Mouse (Mus musculus) MEL (cell line): ENCODE results near the gene Actl11. TPM values are rescaled to one million over a fixed set of nuclear protein-coding genes. Genes with fewer than 3 reads are reported as not detected.

ENCODE experiments used
- DNase-seq: peaks from one replicate; pipeline ENCODE4 v3.0.0; 2011; ENCODE audit warnings: low read depth, low spot score
- H3K27ac ChIP-seq: 2 replicates; pipeline ENCODE4 v1.5.1; 2012; ENCODE audit warnings: low read depth, mild to moderate bottlenecking, control low read depth, low read length, moderate library complexity; ENCODE audit not compliant: control insufficient read depth
- H3K27me3 ChIP-seq, 2 experiments: fragments of 150-350 bp in 1 of 2; sonication (generic) in 1 of 2; 2 replicates each; pipeline ENCODE4 v1.6.1; 2012; ENCODE audit warnings: low read length in 2 of 2, mild to moderate bottlenecking in 2 of 2, improper control_type of control experiment in 1 of 2, moderate library complexity in 1 of 2; ENCODE audit not compliant: insufficient read depth in 2 of 2, control insufficient read depth in 1 of 2
- H3K36me3 ChIP-seq, 2 experiments: 2 replicates each; pipeline ENCODE4 v1.6.1; 2012 to 2014; ENCODE audit warnings: low read length in 2 of 2, improper control_type of control experiment in 1 of 2, inconsistent platforms in 1 of 2, mild to moderate bottlenecking in 1 of 2; ENCODE audit not compliant: insufficient read depth in 2 of 2, control insufficient read depth in 1 of 2
- H3K4me1 ChIP-seq, 2 experiments: fragments of 150-350 bp in 1 of 2; sonication (generic) in 1 of 2; 2 replicates each; pipeline ENCODE4 v1.6.1; 2012; ENCODE audit warnings: low read length in 2 of 2, improper control_type of control experiment in 1 of 2, mild to moderate bottlenecking in 1 of 2; ENCODE audit not compliant: insufficient read depth in 2 of 2, control insufficient read depth in 1 of 2
- H3K4me3 ChIP-seq, 2 experiments: fragments of 150-350 bp in 1 of 2; sonication (generic) in 1 of 2; 2 replicates each; pipeline ENCODE4 v1.5.1; 2012; ENCODE audit warnings: low read depth in 2 of 2, low read length in 2 of 2, mild to moderate bottlenecking in 2 of 2, moderate library complexity in 2 of 2, control low read depth in 1 of 2, improper control_type of control experiment in 1 of 2; ENCODE audit not compliant: control insufficient read depth in 1 of 2, insufficient read depth in 1 of 2
- H3K79me2 ChIP-seq: 2 replicates; pipeline ENCODE4 v1.6.1; 2012; ENCODE audit warnings: mild to moderate bottlenecking, low read length, moderate library complexity; ENCODE audit not compliant: control insufficient read depth, poor library complexity, insufficient read depth
- H3K9ac ChIP-seq: 2 replicates; pipeline ENCODE4 v1.6.1; 2012; ENCODE audit warnings: low read depth, mild to moderate bottlenecking, control low read depth, low read length, moderate library complexity; ENCODE audit not compliant: control insufficient read depth, poor library complexity, severe bottlenecking
- H3K9me3 ChIP-seq: fragments of 150-350 bp; sonication (generic); replicated peaks from 2 replicates; pipeline ENCODE4 v1.6.1; 2012; ENCODE audit warnings: mild to moderate bottlenecking, low read length, improper control_type of control experiment, moderate library complexity; ENCODE audit not compliant: insufficient read depth
- BHLHE40 ChIP-seq: IDR thresholded peaks from 2 replicates; pipeline ENCODE4 v1.6.1; 2012; ENCODE audit warnings: low read depth, mild to moderate bottlenecking, inconsistent platforms, low read length, improper control_type of control experiment, borderline replicate concordance
- CHD1 ChIP-seq: IDR thresholded peaks from 2 replicates; pipeline ENCODE4 v1.6.1; 2012; ENCODE audit warnings: low read depth, mild to moderate bottlenecking, inconsistent platforms, low read length, improper control_type of control experiment
- CHD2 ChIP-seq: IDR thresholded peaks from 2 replicates; pipeline ENCODE4 v1.6.1; 2011; ENCODE audit warnings: low read length, improper control_type of control experiment
- ETS1 ChIP-seq: IDR thresholded peaks from 2 replicates; pipeline ENCODE4 v1.6.1; 2012; ENCODE audit warnings: low read depth, mild to moderate bottlenecking, inconsistent platforms, low read length, improper control_type of control experiment, moderate library complexity
- GABPA ChIP-seq: IDR thresholded peaks from 2 replicates; pipeline ENCODE4 v1.6.1; 2012; ENCODE audit warnings: low read depth, mild to moderate bottlenecking, inconsistent platforms, low read length, improper control_type of control experiment, moderate library complexity
- GATA1 ChIP-seq: IDR thresholded peaks from 2 replicates; pipeline ENCODE4 v1.6.1; 2011; ENCODE audit warnings: low read depth, low read length, improper control_type of control experiment
- HCFC1 ChIP-seq: IDR thresholded peaks from 2 replicates; pipeline ENCODE4 v1.6.1; 2012; ENCODE audit warnings: low read depth, mild to moderate bottlenecking, inconsistent platforms, low read length, improper control_type of control experiment, moderate library complexity
- JUND ChIP-seq: IDR thresholded peaks from 2 replicates; pipeline ENCODE4 v1.6.1; 2011; ENCODE audit warnings: low read depth, mild to moderate bottlenecking, improper control_type of control experiment, low read length
- MAFK ChIP-seq: IDR thresholded peaks from 2 replicates; pipeline ENCODE4 v1.6.1; 2011; ENCODE audit warnings: low read depth, mild to moderate bottlenecking, low read length, improper control_type of control experiment, borderline replicate concordance
- MAX ChIP-seq: IDR thresholded peaks from 2 replicates; pipeline ENCODE4 v1.6.1; 2011; ENCODE audit warnings: low read length, improper control_type of control experiment
- MAZ ChIP-seq: IDR thresholded peaks from 2 replicates; pipeline ENCODE4 v1.6.1; 2012; ENCODE audit warnings: low read depth, mild to moderate bottlenecking, inconsistent platforms, low read length, improper control_type of control experiment
- MEF2A ChIP-seq: IDR thresholded peaks from 2 replicates; pipeline ENCODE4 v1.6.1; 2014; ENCODE audit warnings: low read depth, mild to moderate bottlenecking, inconsistent platforms, low read length, improper control_type of control experiment; ENCODE audit not compliant: poor library complexity, insufficient replicate concordance, severe bottlenecking; ENCODE audit errors: extremely low read depth
- MYC ChIP-seq: IDR thresholded peaks from 2 replicates; pipeline ENCODE4 v1.6.1; 2011; ENCODE audit warnings: low read depth, mild to moderate bottlenecking, low read length, improper control_type of control experiment, moderate library complexity
- NRF1 ChIP-seq: IDR thresholded peaks from 2 replicates; pipeline ENCODE4 v1.6.1; 2014; ENCODE audit warnings: low read depth, mild to moderate bottlenecking, inconsistent platforms, low read length, improper control_type of control experiment, moderate library complexity; ENCODE audit not compliant: poor library complexity, insufficient read depth, severe bottlenecking
- RAD21 ChIP-seq: IDR thresholded peaks from 2 replicates; pipeline ENCODE4 v1.6.1; 2011; ENCODE audit warnings: mild to moderate bottlenecking, low read depth, low read length, improper control_type of control experiment
- RCOR1 ChIP-seq: IDR thresholded peaks from 2 replicates; pipeline ENCODE4 v1.6.1; 2012; ENCODE audit warnings: low read depth, mild to moderate bottlenecking, inconsistent platforms, low read length, improper control_type of control experiment
- SIN3A ChIP-seq: IDR thresholded peaks from 2 replicates; pipeline ENCODE4 v1.6.1; 2012; ENCODE audit warnings: low read length, improper control_type of control experiment, inconsistent platforms
- SMC3 ChIP-seq: IDR thresholded peaks from 2 replicates; pipeline ENCODE4 v1.6.1; 2011; ENCODE audit warnings: low read depth, low read length, improper control_type of control experiment
- TAL1 ChIP-seq: IDR thresholded peaks from 2 replicates; pipeline ENCODE4 v1.6.1; 2012; ENCODE audit warnings: mild to moderate bottlenecking, inconsistent platforms, low read length, moderate library complexity, mixed read lengths
- TBP ChIP-seq: IDR thresholded peaks from 2 replicates; pipeline ENCODE4 v1.8.0; 2011; ENCODE audit warnings: low read depth, low read length, improper control_type of control experiment
- UBTF ChIP-seq: IDR thresholded peaks from 2 replicates; pipeline ENCODE4 v1.6.1; 2012; ENCODE audit warnings: low read depth, mild to moderate bottlenecking, inconsistent platforms, low read length, improper control_type of control experiment, moderate library complexity, borderline replicate concordance; ENCODE audit not compliant: insufficient read depth
- USF1 ChIP-seq: IDR thresholded peaks from 2 replicates; pipeline ENCODE4 v1.6.1; 2014; ENCODE audit warnings: low read depth, mild to moderate bottlenecking, inconsistent platforms, low read length, improper control_type of control experiment, moderate library complexity
- USF2 ChIP-seq, 2 experiments: IDR thresholded peaks; 2 replicates each; pipeline ENCODE4 v1.6.1; 2011 to 2012; ENCODE audit warnings: improper control_type of control experiment in 2 of 2, low read length in 2 of 2, borderline replicate concordance in 1 of 2, inconsistent platforms in 1 of 2, low read depth in 1 of 2, mild to moderate bottlenecking in 1 of 2; ENCODE audit not compliant: insufficient read depth in 1 of 2
- ZKSCAN1 ChIP-seq: IDR thresholded peaks from 2 replicates; pipeline ENCODE4 v1.6.1; 2012; ENCODE audit warnings: low read depth, mild to moderate bottlenecking, inconsistent platforms, low read length, improper control_type of control experiment, moderate library complexity
- ZNF384 ChIP-seq: IDR thresholded peaks from 2 replicates; pipeline ENCODE4 v1.6.1; 2012; ENCODE audit warnings: low read depth, mild to moderate bottlenecking, inconsistent platforms, low read length, improper control_type of control experiment
- polyA plus RNA-seq, 2 experiments: library from polyadenylated mRNA; stranded (reverse) in 1 of 2; unstranded in 1 of 2; fragments of >175 nt in 1 of 2; fragments of >200 nt in 1 of 2; gene quantifications; 2 replicates each; pipeline versions ENCODE4 v1.2.1 to v1.2.4; 2012; ENCODE audit warnings: low replicate concordance in 2 of 2, low read depth in 1 of 2; ENCODE audit not compliant: insufficient read length in 2 of 2, insufficient read depth in 1 of 2, missing spikeins in 1 of 2
- total RNA-seq: library from RNA; depleted of rRNA; stranded (reverse); fragments of 300-350 nt; gene quantifications from 2 replicates; pipeline ENCODE4 v1.2.3, GENCODE M21; 2012; rRNA removed

Gene Actl11
- not detected in 2 replicates for total RNA-seq
- not detected for polyA plus RNA-seq

DNA sequence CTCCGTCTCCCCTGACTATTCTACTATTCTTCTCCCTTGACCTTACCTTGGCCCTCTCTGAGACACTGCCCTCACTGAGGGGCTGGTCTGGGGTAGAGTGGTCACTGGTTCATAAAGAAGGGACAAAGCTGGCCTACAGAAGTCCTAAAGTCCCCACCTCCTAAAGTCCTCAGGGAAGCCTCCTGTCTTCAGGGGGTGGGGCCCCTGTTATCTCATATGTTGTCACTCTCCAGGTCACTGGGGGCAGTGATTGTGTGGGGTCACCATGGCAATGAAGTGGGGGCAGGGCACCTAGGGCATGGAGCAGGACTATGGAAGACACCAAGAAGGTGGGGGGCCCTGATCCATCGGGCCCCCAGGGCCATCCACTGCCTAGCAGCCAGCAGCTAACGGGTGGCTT is at the start of gene Actl11:
Actl11 (plus strand) TSS at position 301 of the 400 bp plus-strand sequence.
- Histone ChIP-seq H3K9ac (peak within 1 kb of the TSS; percentile 29; the same call in 1 of the 2 replicates), H3K27ac (no peak within 1 kb of the TSS), H3K36me3 (peaks cover 0 to 2% of the 10 kb centered on the region in 2 experiments; a peak in 1 of 4 replicates), H3K4me1 (peaks cover 2 to 18% of the 10 kb centered on the region in 2 experiments)
- TF ChIP-seq ZNF384 = no peak
- TF ChIP-seq, all 39 proteins: peak for 0
- H3K27me3 ChIP-seq = no peaks in the 10 kb centered on the region
- no peaks in the 10 kb centered on the region for H3K9me3 ChIP-seq
- no peaks in the 10 kb centered on the region for H3K79me2 ChIP-seq
- DNase-seq = no peak
- H3K4me3 ChIP-seq = peak within 1 kb of the TSS; percentile 4 to 22; a peak in 3 of 4 replicates

DNA sequence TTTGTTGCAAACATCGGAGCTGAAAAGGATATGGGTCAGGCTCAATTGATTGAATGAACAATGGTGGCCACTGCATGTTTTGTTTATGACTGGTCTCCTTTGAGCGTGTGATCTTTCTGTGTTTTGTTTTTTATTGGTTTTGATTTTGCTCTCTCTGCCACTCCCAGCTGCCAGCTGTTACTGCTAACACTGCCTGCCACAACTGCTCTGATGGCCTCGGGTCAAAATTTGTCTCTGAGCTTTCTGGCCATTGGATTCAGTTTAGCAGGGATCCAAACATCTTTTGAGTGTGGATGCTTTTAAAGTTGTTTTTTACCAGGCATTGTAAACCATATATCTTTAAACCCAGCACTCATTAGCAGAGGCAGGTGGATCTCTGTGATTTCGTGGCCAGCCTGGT is 47.9 kb upstream of the Actl11 start:
- no peaks in the 10 kb centered on the region for H3K79me2 ChIP-seq
- H3K27ac ChIP-seq = no peak overlapping the region
- H3K27me3 ChIP-seq = peaks cover 8 to 20% of the 10 kb centered on the region in 2 experiments

DNA sequence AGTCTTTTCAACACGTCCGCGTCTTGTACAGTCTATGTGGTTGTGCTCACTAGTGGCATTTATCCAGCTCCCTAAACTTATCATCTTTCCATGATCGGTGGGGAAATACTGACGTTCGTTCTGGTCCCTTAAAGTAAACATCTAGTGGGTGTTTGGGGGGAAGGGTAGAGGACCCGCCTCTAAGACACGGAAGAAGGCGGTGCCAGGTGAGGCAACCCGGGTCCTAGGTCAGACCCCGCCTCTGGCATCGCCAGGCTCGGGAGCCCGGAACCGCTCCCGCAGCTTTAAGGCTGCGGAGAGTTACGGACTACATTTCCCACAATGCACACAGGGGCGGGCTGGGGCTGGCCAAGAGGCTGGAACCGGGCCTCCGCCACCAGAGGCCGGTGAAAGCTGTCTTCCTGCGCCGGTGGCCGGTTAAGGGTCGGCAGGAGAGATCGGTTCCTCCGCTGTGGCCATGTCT is 40.4 kb upstream of the Actl11 start, which contains the start of gene Mon1a:
Mon1a (plus strand) TSS at position 348 of the 463 bp plus-strand sequence.
- peak within 1 kb of the TSS; percentile 93 for H3K9ac ChIP-seq
- H3K27me3 ChIP-seq = peaks cover 3 to 6% of the 10 kb centered on the region in 2 experiments; a peak in 3 of 4 replicates
- peak within 1 kb of the TSS; percentile 96 for H3K4me3 ChIP-seq
- no peaks in the 10 kb centered on the region; the same call in 1 of the 2 replicates for H3K79me2 ChIP-seq
- no peaks in the 10 kb centered on the region for H3K4me1 ChIP-seq
- peak; percentile 94 for DNase-seq
- no peaks in the 10 kb centered on the region; a peak in 1 of 4 replicates for H3K36me3 ChIP-seq
- H3K27ac ChIP-seq = peak within 1 kb of the TSS; percentile 45
- no peaks in the 10 kb centered on the region for H3K9me3 ChIP-seq
- no peak for TF ChIP-seq SMC3
- peak; percentile 47 for TF ChIP-seq CHD2
- no peak for TF ChIP-seq GABPA
- 0 out of 2 replicates have a peak, but pooled peaks have one; percentile 1 for TF ChIP-seq MAFK
- peak; percentile 58 for TF ChIP-seq ETS1
- TF ChIP-seq BHLHE40 = peak; percentile 27; the same call in 1 of the 2 replicates
- peak; percentile 88; the same call in 1 of the 2 replicates for TF ChIP-seq CHD1
- no peak for TF ChIP-seq UBTF
- TF ChIP-seq TAL1 = no peak
- TF ChIP-seq TBP = 0 out of 2 replicates have a peak, but pooled peaks have one; percentile 49
- TF ChIP-seq MAZ = peak; percentile 72; the same call in 1 of the 2 replicates
- no peak for TF ChIP-seq ZKSCAN1
- TF ChIP-seq USF1 = no peak
- peak; percentile 97 for TF ChIP-seq HCFC1
- TF ChIP-seq RAD21 = no peak
- TF ChIP-seq MAX = no peak
- no peak for TF ChIP-seq ZNF384
- TF ChIP-seq JUND = no peak
- TF ChIP-seq GATA1 = no peak
- TF ChIP-seq MEF2A = no peak
- TF ChIP-seq RCOR1 = 0 out of 2 replicates have a peak, but pooled peaks have one; percentile 20

More for the DNA sequence above, 47.9 kb upstream of the Actl11 start:
- DNase-seq = no peak
- TF ChIP-seq MAFK = no peak
- TF ChIP-seq JUND = no peak
- no peak for TF ChIP-seq SMC3
- no peak for TF ChIP-seq GABPA
- TF ChIP-seq ZNF384 = no peak
- no peak for TF ChIP-seq SIN3A
- no peak for TF ChIP-seq NRF1
- TF ChIP-seq MYC = no peak
- no peak for TF ChIP-seq USF2 (IDR thresholded peaks at IDR 0.05; ENCODE audit: borderline replicate concordance in 1 of 2, insufficient read depth in 1 of 2, low read depth in 1 of 2, low read length in 2 of 2)
- no peak for TF ChIP-seq RCOR1
- no peak overlapping the region for H3K9ac ChIP-seq
- H3K4me3 ChIP-seq = no peak overlapping the region
- H3K36me3 ChIP-seq = no peaks in the 10 kb centered on the region
- H3K4me1 ChIP-seq = no peaks in the 10 kb centered on the region
- H3K9me3 ChIP-seq = no peaks in the 10 kb centered on the region
